Mouse (Mus musculus): Measurements from ENCODE around the gene Ube2a. TPM values are rescaled to one million over a fixed set of nuclear protein-coding genes. Genes with fewer than 3 reads are reported as not detected.
A peak's percentile ranks its signal among the peaks of the same experiment; 100 is the strongest.

The Ube2a gene
- total and polyA plus RNA-seq, 3 experiments = 39.4 to 76.5 (median 62.6) TPM

GRCm38 (mm10) chrX:36852631-36853030 lies 21.1 kb upstream of the Ube2a start:
- no peak for DNase-seq
- Histone ChIP-seq H3K27me3 (ENCODE audit: control insufficient read depth, insufficient read depth, low read length) (no peaks in the 10 kb centered on the region), H3K4me1 (ENCODE audit: control insufficient read depth, insufficient read depth, low read length) (no peaks in the 10 kb centered on the region), H3K27ac (no peak overlapping the region), H3K36me3 (ENCODE audit: control insufficient read depth, insufficient read depth, low read length) (no peaks in the 10 kb centered on the region), H3K79me2 (replicated peaks; ENCODE audit: control insufficient read depth, insufficient read depth, low read length) (no peaks in the 10 kb centered on the region), H3K4me3 (no peak overlapping the region), H3K9ac (ENCODE audit: low read depth, low read length) (no peak overlapping the region)
- intact Hi-C loops (cut with DNase I) = no loop called here
- 82% methylated on average over 8 of the region's 8 CpGs for WGBS
- TF ChIP-seq EP300 (IDR thresholded peaks at IDR 0.05; ENCODE audit: insufficient read depth, low read depth, low read length) (no peak), POLR2A (IDR thresholded peaks at IDR 0.05; ENCODE audit: insufficient read depth, low read depth, low read length) (no peak), CTCF (IDR thresholded peaks at IDR 0.05) (no peak)

GRCm38 (mm10) chrX:36863766-36864608 lies 9.7 kb upstream of the Ube2a start:
- 14% methylated on average over 43 of the region's 44 CpGs for WGBS
- intact Hi-C loops (cut with DNase I) = loop anchor here (5.0 kb wide), 1 partner anchor 38 kb away; the partner anchor contains the start of gene Nkrf
- no peak for TF ChIP-seq CTCF (IDR thresholded peaks at IDR 0.05)
- TF ChIP-seq POLR2A (IDR thresholded peaks at IDR 0.05; ENCODE audit: insufficient read depth, low read depth, low read length) = peak; percentile 60
- no peak for TF ChIP-seq EP300 (IDR thresholded peaks at IDR 0.05; ENCODE audit: insufficient read depth, low read depth, low read length)
- peak overlapping the region; percentile 86 for H3K27ac ChIP-seq
- peak; percentile 84 to 85 for DNase-seq
- H3K36me3 ChIP-seq (ENCODE audit: control insufficient read depth, insufficient read depth, low read length) = no peaks in the 10 kb centered on the region
- H3K27me3 ChIP-seq (ENCODE audit: control insufficient read depth, insufficient read depth, low read length) = no peaks in the 10 kb centered on the region
- peak overlapping the region; percentile 60 for H3K4me3 ChIP-seq
- H3K9ac ChIP-seq (ENCODE audit: low read depth, low read length) = peak overlapping the region; percentile 77
- H3K4me1 ChIP-seq (ENCODE audit: control insufficient read depth, insufficient read depth, low read length) = no peaks in the 10 kb centered on the region
- H3K79me2 ChIP-seq (replicated peaks; ENCODE audit: control insufficient read depth, insufficient read depth, low read length) = no peaks in the 10 kb centered on the region

- DNase-seq = no peak
- 47% methylated on average over 8 of the region's 8 CpGs for WGBS
- no peak for TF ChIP-seq POLR2A (IDR thresholded peaks at IDR 0.05; ENCODE audit: insufficient read depth, low read depth, low read length)
- no peak overlapping the region for H3K9ac ChIP-seq (ENCODE audit: low read depth, low read length)
- no peaks in the 10 kb centered on the region for H3K79me2 ChIP-seq (replicated peaks; ENCODE audit: control insufficient read depth, insufficient read depth, low read length)
- no peaks in the 10 kb centered on the region for H3K36me3 ChIP-seq (ENCODE audit: control insufficient read depth, insufficient read depth, low read length)
- peak overlapping the region; percentile 60 for H3K4me3 ChIP-seq
- no peaks in the 10 kb centered on the region for H3K4me1 ChIP-seq (ENCODE audit: control insufficient read depth, insufficient read depth, low read length)
- H3K27ac ChIP-seq = peak overlapping the region; percentile 86
- H3K27me3 ChIP-seq (ENCODE audit: control insufficient read depth, insufficient read depth, low read length) = no peaks in the 10 kb centered on the region
- intact Hi-C loops (cut with DNase I) = loop anchor here (5.0 kb wide), 1 partner anchor 38 kb away; the partner anchor contains the start of gene Nkrf
Measured at GRCm38 (mm10) chrX:36864609-36865328, 8.9 kb upstream of the Ube2a start.

- DNase-seq = no peak
- H3K9ac ChIP-seq (ENCODE audit: low read depth, low read length) = no peak overlapping the region
- peaks cover under 1% of the 10 kb centered on the region; the same call in 1 of the 2 replicates for H3K4me1 ChIP-seq (ENCODE audit: control insufficient read depth, insufficient read depth, low read length)
- no peak overlapping the region for H3K27ac ChIP-seq
- no peaks in the 10 kb centered on the region for H3K27me3 ChIP-seq (ENCODE audit: control insufficient read depth, insufficient read depth, low read length)
- H3K4me3 ChIP-seq = no peak overlapping the region
- H3K79me2 ChIP-seq (replicated peaks; ENCODE audit: control insufficient read depth, insufficient read depth, low read length) = no peaks in the 10 kb centered on the region
- TF ChIP-seq POLR2A (IDR thresholded peaks at IDR 0.05; ENCODE audit: insufficient read depth, low read depth, low read length) (no peak), CTCF (IDR thresholded peaks at IDR 0.05) (no peak), EP300 (IDR thresholded peaks at IDR 0.05; ENCODE audit: insufficient read depth, low read depth, low read length) (no peak)
- WGBS = 53% methylated on average over 3 of the region's 3 CpGs
- H3K36me3 ChIP-seq (ENCODE audit: control insufficient read depth, insufficient read depth, low read length) = no peaks in the 10 kb centered on the region
- intact Hi-C loops (cut with DNase I) = loop anchor here (5.0 kb wide), 1 partner anchor 37 kb away; no protein-coding TSS in a partner anchor
Measured at GRCm38 (mm10) chrX:36870372-36870771, 3.3 kb upstream of the Ube2a start.

- peak; percentile 90 for DNase-seq
- Histone ChIP-seq H3K9ac (ENCODE audit: low read depth, low read length) (peak overlapping the region; percentile 84), H3K36me3 (ENCODE audit: control insufficient read depth, insufficient read depth, low read length) (no peaks in the 10 kb centered on the region), H3K27me3 (ENCODE audit: control insufficient read depth, insufficient read depth, low read length) (no peaks in the 10 kb centered on the region), H3K4me3 (peak overlapping the region; percentile 78), H3K27ac (peak overlapping the region; percentile 81), H3K4me1 (ENCODE audit: control insufficient read depth, insufficient read depth, low read length) (peaks cover 2% of the 10 kb centered on the region; the same call in 1 of the 2 replicates), H3K79me2 (replicated peaks; ENCODE audit: control insufficient read depth, insufficient read depth, low read length) (no peaks in the 10 kb centered on the region)
- TF ChIP-seq CTCF (IDR thresholded peaks at IDR 0.05) (no peak), EP300 (IDR thresholded peaks at IDR 0.05; ENCODE audit: insufficient read depth, low read depth, low read length) (no peak), POLR2A (IDR thresholded peaks at IDR 0.05; ENCODE audit: insufficient read depth, low read depth, low read length) (peak; percentile 85)
- 19% methylated on average over 51 of the region's 57 CpGs for WGBS
- intact Hi-C loops (cut with DNase I) = loop anchor here (5.0 kb wide), 1 partner anchor 33 kb away; no protein-coding TSS in a partner anchor
Measured at GRCm38 (mm10) chrX:36874178-36874696, 537 bp downstream of the Ube2a start.

Measured in heart, adult 2 months (tissue).